10 mouse cellular contexts compared by ENCODE assay signal in the genomic region with DNA sequence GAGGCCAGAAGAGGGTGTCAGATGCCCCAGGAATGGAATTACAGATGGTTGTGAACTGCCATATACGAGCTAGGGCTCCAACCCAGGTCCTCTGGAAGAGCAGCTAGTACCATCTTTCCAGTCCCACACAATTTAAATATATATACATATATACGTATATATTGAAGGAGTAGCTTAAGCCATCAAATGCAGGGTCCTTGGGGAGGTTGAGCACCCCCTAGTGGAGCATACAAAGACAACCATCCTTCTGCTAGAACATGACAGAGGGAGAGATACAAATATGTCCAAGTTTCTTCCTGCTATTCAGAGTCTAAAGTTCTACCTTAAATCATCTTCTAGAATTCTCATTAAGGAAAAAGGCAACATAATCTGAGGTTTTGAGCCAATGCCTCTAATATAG.
DNase-seq lines count a peak whose midpoint lies in the region; ATAC-seq and TF ChIP-seq lines count a peak whose summit lies in the region.
"Had no signal": no experiment of that assay in that cellular context is flagged by ENCODE, and none has a peak within 500 bp of the region (broad histone marks: within the 10 kb centered on the region; RNA-seq: fewer than 3 reads in every experiment).

No protein-coding gene starts in this region.

- H3K4me2 ChIP-seq in intestine, postnatal 0 days (replicated peaks; ENCODE audit: low read depth), result no peak overlapping the region
- no peak overlapping the region for H3K4me2 ChIP-seq in intestine, embryonic 15.5 days (replicated peaks)
- H3K4me2 ChIP-seq: kidney, embryonic 15.5 days; lung, embryonic 15.5 days had no signal

- H3K27ac ChIP-seq in intestine, postnatal 0 days (ENCODE audit: low read depth, low read length), result no peak overlapping the region
- no peak overlapping the region for H3K27ac ChIP-seq in intestine, embryonic 15.5 days
- H3K27ac ChIP-seq: kidney, embryonic 15.5 days; lung, embryonic 15.5 days had no signal

- H3K36me3 ChIP-seq in intestine, postnatal 0 days (ENCODE audit: control insufficient read depth, insufficient read depth), result no peaks in the 10 kb centered on the region
- no peaks in the 10 kb centered on the region for H3K36me3 ChIP-seq in intestine, embryonic 15.5 days
- H3K36me3 ChIP-seq: kidney, embryonic 15.5 days; lung, embryonic 15.5 days had no signal

- H3K27me3 ChIP-seq in intestine, postnatal 0 days (replicated peaks; ENCODE audit: control insufficient read depth, insufficient read depth, low read length), result no peaks in the 10 kb centered on the region
- no peaks in the 10 kb centered on the region for H3K27me3 ChIP-seq in intestine, embryonic 15.5 days (replicated peaks)
- H3K27me3 ChIP-seq: kidney, embryonic 15.5 days; lung, embryonic 15.5 days had no signal

- TF ChIP-seq CTCF in intestine, postnatal 0 days (IDR thresholded peaks at IDR 0.05; ENCODE audit: low read depth), result peak; percentile 63

- H3K4me3 ChIP-seq in intestine, postnatal 0 days (ENCODE audit: low read depth, low read length), result no peak overlapping the region
- no peak overlapping the region for H3K4me3 ChIP-seq in intestine, embryonic 15.5 days (replicated peaks)
- H3K4me3 ChIP-seq: kidney, embryonic 15.5 days; lung, embryonic 15.5 days had no signal

- WGBS in intestine, postnatal 0 days, result 59% methylated on average over 2 of the region's 2 CpGs
- 60% methylated on average over 2 of the region's 2 CpGs for WGBS in intestine, embryonic 15.5 days

- H3K9me3 ChIP-seq in intestine, postnatal 0 days (ENCODE audit: control insufficient read depth), result no peaks in the 10 kb centered on the region
- H3K9me3 ChIP-seq in intestine, embryonic 15.5 days, result no peaks in the 10 kb centered on the region
- H3K9me3 ChIP-seq: kidney, embryonic 15.5 days; lung, embryonic 15.5 days had no signal

- H3K4me1 ChIP-seq in intestine, postnatal 0 days (replicated peaks; ENCODE audit: control insufficient read depth, insufficient read depth, low read length), result no peaks in the 10 kb centered on the region
- H3K4me1 ChIP-seq in intestine, embryonic 15.5 days (replicated peaks), result no peaks in the 10 kb centered on the region
- H3K4me1 ChIP-seq: kidney, embryonic 15.5 days; lung, embryonic 15.5 days had no signal

- peak; percentile 20 for DNase-seq in thymus, postnatal 0 days (ENCODE audit: low spot score)
- no peak for DNase-seq in thymus, postnatal 36 days
- DNase-seq in ZHBTc4 (ENCODE audit: low read depth, low spot score), result peak; percentile 28
- no peak for DNase-seq in right cerebral cortex, postnatal 10 days (ENCODE audit: low spot score in 2 of 2)
- DNase-seq in layer of hippocampus, adult 8-10 months (ENCODE audit: low spot score in 2 of 2), result no peak
- DNase-seq: heart, postnatal 36 days had no signal

- ATAC-seq in intestine, postnatal 0 days, result no peak
- ATAC-seq in intestine, embryonic 15.5 days, result no peak

- H3K9ac ChIP-seq in intestine, postnatal 0 days (ENCODE audit: low read depth, low read length), result no peak overlapping the region
- H3K9ac ChIP-seq in intestine, embryonic 15.5 days, result no peak overlapping the region
- H3K9ac ChIP-seq: kidney, embryonic 15.5 days; lung, embryonic 15.5 days had no signal

Comparison
In these comparisons a context has a peak if more than half of its experiments do, and no peak if none do; other contexts are left out.
1. DNase-seq: peak in thymus, postnatal 0 days (single experiment) and ZHBTc4 (single experiment); none in thymus, postnatal 36 days (0 of 2), right cerebral cortex, postnatal 10 days (0 of 2) and layer of hippocampus, adult 8-10 months (0 of 2).